Mouse (Mus musculus): Measurements from ENCODE around the gene Dusp6.

DNA sequence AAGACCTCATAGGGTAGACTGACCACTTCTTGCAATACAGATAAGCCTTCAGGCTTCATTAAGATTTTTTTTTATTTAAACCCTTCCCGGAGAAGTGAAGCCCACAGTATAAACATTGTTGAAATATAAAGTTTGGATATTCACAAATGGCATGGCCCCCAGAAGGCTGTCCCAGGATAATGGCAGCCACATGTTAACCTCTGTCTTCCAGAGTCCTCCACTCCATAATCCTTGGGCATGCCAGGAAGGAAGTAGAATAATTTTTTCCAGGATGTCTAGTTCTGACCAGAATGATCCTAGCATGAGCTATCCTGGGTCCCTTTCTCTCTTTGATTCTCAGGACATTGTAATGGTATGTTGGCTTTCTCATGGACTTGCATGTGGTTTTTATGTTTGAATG is 4.6 kb downstream of the Dusp6 start:
- TF ChIP-seq CTCF (IDR thresholded peaks at IDR 0.05; ENCODE audit: control insufficient read depth, insufficient read depth, insufficient replicate concordance, low read depth, low read length) (no peak), POLR2A (IDR thresholded peaks at IDR 0.05; ENCODE audit: control insufficient read depth, low read depth, low read length) (no peak)
